Mouse (Mus musculus) olfactory bulb, adult 2 months (tissue): ENCODE data around the gene Smdt1. TPM values are rescaled to one million over a fixed set of nuclear protein-coding genes. Genes with fewer than 3 reads are reported as not detected.

Experiments used
- H3K27ac ChIP-seq: fragments of 200-500 bp; 2 replicates; pipeline ENCODE4 v1.5.1; 2012; ENCODE audit warnings: low read depth, low read length; ENCODE audit not compliant: insufficient read depth
- H3K4me1 ChIP-seq: fragments of 200-500 bp; 2 replicates; pipeline ENCODE4 v1.6.1; 2012; ENCODE audit warnings: low read length; ENCODE audit not compliant: control insufficient read depth, insufficient read depth
- H3K4me3 ChIP-seq: fragments of 200-500 bp; 2 replicates; pipeline ENCODE4 v1.5.1; 2012; ENCODE audit warnings: mild to moderate bottlenecking, low read depth, low read length, moderate library complexity; ENCODE audit not compliant: insufficient read depth
- CTCF ChIP-seq: fragments of 200-500 bp; IDR thresholded peaks from 2 replicates; pipeline ENCODE4 v1.5.1; 2012; ENCODE audit warnings: low read depth, mild to moderate bottlenecking, low read length, moderate library complexity; ENCODE audit not compliant: insufficient read depth
- POLR2A ChIP-seq: fragments of 200-500 bp; IDR thresholded peaks from 2 replicates; pipeline ENCODE4 v1.6.1; 2012; ENCODE audit warnings: mild to moderate bottlenecking, low read depth, low read length, moderate library complexity; ENCODE audit not compliant: insufficient read depth
- WGBS: fragments of 180-500 bp; shearing (Covaris S2); methylation state at CpG from one replicate; pipeline ENCODE4 v1.1.7; 2018; 5-methylcytosine and 5-hydroxymethylcytosine counted together
- polyA plus RNA-seq: library from polyadenylated mRNA; stranded (reverse); fragments of >200 nt; gene quantifications from 2 replicates; pipeline ENCODE4 v1.2.4, GENCODE M21; 2012; ENCODE audit warnings: low replicate concordance; ENCODE audit not compliant: missing spikeins, insufficient read depth, insufficient read length

The Smdt1 gene
- polyA plus RNA-seq, 1 experiment, result not detected

DNA sequence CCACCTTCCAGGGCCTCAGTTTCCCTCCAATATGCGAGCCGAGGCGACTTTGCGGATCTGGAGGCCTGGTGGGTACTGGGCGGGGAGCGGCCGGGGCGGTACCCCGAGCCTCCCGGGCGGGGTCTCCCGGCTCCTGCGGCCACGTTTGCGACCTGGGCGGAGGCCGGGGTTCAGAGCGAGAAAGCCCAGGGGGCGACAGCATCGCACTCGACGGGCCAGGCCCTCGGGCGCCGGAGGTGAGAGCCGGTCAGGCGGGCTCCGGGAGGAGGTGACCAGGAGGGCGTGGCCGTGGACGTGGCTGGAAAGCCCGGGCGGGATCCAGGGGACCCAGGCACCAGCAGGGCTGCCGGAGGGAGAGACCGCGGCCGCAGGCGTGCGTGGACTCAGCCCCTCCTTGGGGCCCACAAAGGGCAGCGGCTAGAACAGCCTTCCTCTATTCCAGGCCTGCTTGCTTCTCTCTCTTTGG, 2.3 kb downstream of the Smdt1 start:
- WGBS, result 16% methylated on average over 40 of the region's 40 CpGs

GRCm38 (mm10) chr15:82341675-82342542, 3.1 kb downstream of the Smdt1 start:
- TF ChIP-seq POLR2A, result no peak
- no peak for TF ChIP-seq CTCF
- 80% methylated on average over 15 of the region's 15 CpGs for WGBS
- Histone ChIP-seq H3K4me3 (no peak overlapping the region), H3K27ac (no peak overlapping the region), H3K4me1 (peaks cover 23% of the 10 kb centered on the region)

More for the DNA sequence above, 2.3 kb downstream of the Smdt1 start:
- TF ChIP-seq CTCF (no peak), POLR2A (no peak)
- peaks cover 25% of the 10 kb centered on the region for H3K4me1 ChIP-seq
- H3K4me3 ChIP-seq, result no peak overlapping the region
- no peak overlapping the region for H3K27ac ChIP-seq

- 84% methylated on average over 5 of the region's 5 CpGs for WGBS
- Histone ChIP-seq H3K4me3 (no peak overlapping the region), H3K27ac (no peak overlapping the region), H3K4me1 (peaks cover 24% of the 10 kb centered on the region)
- TF ChIP-seq CTCF (no peak), POLR2A (no peak)
Measured at GRCm38 (mm10) chr15:82342543-82342935, 3.8 kb downstream of the Smdt1 start.

DNA sequence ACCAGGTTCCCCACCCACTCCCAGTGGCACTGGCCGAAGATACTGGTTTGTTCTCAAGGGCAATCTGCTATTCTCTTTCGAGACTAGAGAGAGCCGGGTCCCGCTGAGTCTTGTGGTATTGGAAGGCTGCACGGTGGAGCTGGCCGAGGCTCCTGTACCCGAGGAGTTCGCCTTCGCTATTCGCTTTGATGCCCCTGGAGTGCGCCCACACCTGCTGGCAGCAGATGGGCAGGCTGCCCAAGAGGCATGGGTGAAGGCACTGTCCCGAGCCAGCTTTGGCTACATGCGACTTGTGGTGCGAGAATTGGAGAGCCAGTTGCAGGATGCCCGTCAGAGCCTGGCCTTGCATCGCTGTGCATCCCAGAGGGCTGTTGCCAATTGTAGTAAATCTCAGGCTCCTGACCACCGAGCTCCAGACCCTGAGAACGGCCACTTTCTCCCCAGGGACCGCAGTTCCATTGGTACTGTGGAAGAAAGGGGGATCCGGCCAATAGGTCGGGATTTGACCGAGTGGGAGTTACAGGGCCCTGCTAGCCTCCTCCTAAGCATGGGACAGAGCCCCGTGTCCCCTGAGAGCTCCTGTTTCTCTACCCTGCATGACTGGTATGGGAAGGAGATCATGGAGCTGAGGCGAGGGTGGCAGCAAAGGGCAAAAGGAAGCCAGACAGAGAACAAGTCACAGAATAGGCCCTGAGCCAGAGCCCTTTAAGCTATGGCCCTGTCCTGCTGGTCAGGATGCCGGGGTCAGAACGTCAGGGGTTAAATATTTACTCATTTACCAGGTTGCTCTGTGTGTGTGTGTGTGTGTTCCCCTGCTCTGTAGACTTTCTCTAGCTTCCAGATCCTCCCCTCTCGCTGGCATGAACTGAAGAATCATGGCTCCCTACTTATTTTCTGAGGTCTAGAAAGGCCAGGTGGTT, 4.9 kb downstream of the Smdt1 start:
- Histone ChIP-seq H3K27ac (no peak overlapping the region), H3K4me1 (peaks cover 23% of the 10 kb centered on the region), H3K4me3 (no peak overlapping the region)
- no peak for TF ChIP-seq CTCF
- WGBS, result 87% methylated on average over 27 of the region's 27 CpGs

- 85% methylated on average over 6 of the region's 6 CpGs for WGBS
- Histone ChIP-seq H3K4me3 (no peak overlapping the region), H3K27ac (no peak overlapping the region), H3K4me1 (peaks cover 21% of the 10 kb centered on the region)
- TF ChIP-seq CTCF, result no peak
- no peak for TF ChIP-seq POLR2A
Measured at GRCm38 (mm10) chr15:82344971-82345370, 6.2 kb downstream of the Smdt1 start.

GRCm38 (mm10) chr15:82345820-82346470, 7.2 kb downstream of the Smdt1 start:
- Histone ChIP-seq H3K4me3 (peak overlapping the region; percentile 72), H3K4me1 (peaks cover 17% of the 10 kb centered on the region), H3K27ac (peak overlapping the region; percentile 91)
- TF ChIP-seq CTCF (no peak), POLR2A (peak; percentile 79)
- WGBS, result under 1% methylated on average over 51 of the region's 51 CpGs

DNA sequence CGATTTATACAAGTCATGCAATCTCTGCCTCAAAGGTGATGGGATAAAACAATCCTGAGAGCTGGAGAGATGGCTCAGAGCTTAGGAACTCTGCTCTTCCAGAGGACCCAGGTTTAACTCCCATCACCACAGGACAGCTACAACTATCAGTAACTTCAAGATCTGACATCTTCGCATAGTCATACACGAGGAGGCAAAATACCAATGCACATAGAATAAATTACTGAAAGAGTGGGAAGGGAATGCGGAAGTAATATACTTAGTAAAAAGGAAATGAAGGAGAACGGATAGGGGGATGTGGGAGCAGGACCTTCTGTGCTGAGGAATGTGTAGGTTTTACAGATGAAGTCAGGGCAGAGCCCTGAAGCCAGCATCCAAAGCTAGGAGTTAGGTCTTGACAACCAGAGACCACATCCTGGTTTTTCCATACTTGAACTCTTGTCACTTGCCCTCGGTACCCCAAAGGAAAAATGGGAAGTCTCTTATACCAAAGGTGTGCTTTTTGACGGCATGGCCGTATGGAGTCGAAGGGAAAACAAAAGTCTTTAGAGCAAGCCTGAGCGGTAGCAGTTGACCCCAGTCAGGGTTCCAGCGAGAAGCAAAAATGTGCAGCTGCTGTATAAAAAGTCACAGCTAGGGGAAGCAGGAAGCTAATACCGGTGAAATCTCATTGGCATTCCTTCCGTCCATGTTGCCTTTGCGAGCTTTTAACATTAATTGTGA, 8.0 kb downstream of the Smdt1 start:
- TF ChIP-seq POLR2A (no peak), CTCF (no peak)
- H3K27ac ChIP-seq, result peak overlapping the region; percentile 53
- WGBS, result 19% methylated on average over 14 of the region's 14 CpGs

GRCm38 (mm10) chr15:82347303-82347676, 8.5 kb downstream of the Smdt1 start:
- H3K4me3 ChIP-seq, result peak overlapping the region; percentile 33
- 68% methylated on average over 4 of the region's 4 CpGs for WGBS
- H3K27ac ChIP-seq, result peak overlapping the region; percentile 7; the same call in 1 of the 2 replicates
- TF ChIP-seq CTCF (no peak), POLR2A (no peak)
- H3K4me1 ChIP-seq, result peaks cover 18% of the 10 kb centered on the region

More for the DNA sequence above, 8.0 kb downstream of the Smdt1 start:
- peak overlapping the region; percentile 72 for H3K4me3 ChIP-seq
- peaks cover 17% of the 10 kb centered on the region for H3K4me1 ChIP-seq
